Mouse (Mus musculus) 3T3-L1 (cell line): ENCODE results near the gene G6pc3.
A peak's percentile ranks its signal among the peaks of the same experiment; 100 is the strongest.

Experiments
- DNase-seq: peaks from one replicate; pipeline ENCODE4 v3.0.0-alpha.2; 2015; ENCODE audit warnings: low read depth, low spot score

The G6pc3 gene

DNA sequence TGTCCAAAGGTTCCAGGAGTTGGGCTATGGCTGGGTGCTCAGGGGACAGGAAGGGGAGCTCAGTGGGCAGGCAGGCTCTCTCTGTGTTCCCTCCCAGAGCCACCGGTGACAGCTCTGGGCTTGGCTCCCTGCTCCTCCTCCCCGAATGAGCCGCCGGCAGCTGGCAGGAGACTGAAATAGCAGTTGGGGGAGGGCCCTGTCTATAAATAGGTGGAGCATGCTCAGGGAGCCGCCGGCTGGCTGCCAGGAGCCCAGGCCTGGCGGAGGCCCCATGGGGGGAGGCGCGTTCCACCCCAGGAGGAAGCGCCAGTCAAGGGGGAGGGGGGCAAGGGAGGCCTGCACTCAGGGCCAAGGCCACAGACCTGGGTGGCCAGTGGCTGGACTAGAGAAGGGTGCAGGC lies 29.4 kb downstream of the G6pc3 start:
- peak; percentile 93 for DNase-seq

DNA sequence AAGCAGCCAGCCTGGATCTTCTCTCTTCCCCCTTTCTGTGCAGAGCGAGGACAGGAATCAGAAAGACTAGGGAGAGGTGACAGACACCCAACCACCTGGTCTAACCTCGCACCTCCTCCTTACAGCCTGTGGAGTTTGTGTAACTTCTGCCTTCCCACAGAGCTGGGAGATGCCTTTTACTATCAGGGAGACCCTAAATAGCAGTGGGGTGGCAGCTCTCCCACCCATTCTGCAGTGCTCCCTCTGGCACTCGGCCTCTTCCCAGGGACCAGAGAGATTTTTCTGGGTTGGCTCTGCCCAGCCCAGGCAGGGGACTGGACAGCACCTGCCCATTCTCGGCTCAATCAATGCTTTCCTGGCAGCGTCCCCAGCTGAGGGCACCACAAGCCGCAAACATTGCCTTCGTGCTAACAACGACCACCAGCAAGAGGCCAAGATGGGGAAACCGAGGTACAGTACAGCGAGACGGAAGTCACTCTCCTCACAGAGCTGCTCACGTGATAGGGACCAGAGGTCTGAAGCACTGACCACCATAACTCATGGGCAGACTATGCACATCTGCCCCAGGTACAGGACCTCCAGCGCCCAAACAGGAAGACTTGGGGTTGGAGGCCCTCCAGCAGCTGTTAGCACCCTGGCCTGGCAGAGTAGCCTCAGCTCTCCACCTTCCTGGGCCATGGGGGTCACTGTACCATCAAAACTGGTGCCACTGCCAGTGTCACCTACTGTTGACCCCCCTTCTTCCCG lies 30.0 kb downstream of the G6pc3 start:
- DNase-seq: no peak

DNA sequence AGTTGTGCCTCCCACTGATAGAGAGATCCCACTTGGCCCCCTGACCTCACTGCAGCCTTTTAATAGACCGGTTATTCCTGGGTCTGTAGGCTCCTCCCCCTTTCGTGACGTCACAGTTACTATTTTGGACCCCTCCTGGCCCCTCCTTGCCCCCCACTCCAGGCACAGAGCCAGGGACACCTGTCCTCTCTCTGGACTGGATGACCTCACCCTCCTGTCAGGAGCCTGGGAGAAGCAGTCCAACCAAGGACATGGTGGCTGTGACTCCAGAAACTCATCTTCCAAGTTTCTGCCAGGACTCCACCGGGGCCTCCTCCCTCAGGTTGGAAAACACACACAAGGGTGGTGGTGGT lies 30.6 kb downstream of the G6pc3 start:
- DNase-seq: no peak

DNA sequence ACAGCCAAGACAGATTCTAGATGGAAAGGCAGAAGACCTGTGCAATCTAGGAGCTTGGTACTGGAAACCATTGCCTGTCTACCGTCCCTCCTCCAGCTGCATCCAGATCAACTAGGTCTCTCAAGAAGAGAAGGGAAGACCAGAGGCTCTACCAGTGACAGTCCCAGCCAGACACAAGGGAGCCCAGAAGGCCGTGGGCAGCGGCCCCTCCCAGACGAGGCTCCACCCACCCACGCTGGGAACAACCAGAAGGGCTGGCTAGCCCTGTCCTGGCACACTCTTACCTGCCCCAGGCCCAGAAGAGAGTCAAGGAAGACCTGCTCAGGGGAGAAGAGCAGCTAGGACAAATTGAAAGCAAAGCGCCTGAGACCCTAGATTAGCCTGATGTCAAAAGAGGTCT lies 31.0 kb downstream of the G6pc3 start:
- DNase-seq: no peak

DNA sequence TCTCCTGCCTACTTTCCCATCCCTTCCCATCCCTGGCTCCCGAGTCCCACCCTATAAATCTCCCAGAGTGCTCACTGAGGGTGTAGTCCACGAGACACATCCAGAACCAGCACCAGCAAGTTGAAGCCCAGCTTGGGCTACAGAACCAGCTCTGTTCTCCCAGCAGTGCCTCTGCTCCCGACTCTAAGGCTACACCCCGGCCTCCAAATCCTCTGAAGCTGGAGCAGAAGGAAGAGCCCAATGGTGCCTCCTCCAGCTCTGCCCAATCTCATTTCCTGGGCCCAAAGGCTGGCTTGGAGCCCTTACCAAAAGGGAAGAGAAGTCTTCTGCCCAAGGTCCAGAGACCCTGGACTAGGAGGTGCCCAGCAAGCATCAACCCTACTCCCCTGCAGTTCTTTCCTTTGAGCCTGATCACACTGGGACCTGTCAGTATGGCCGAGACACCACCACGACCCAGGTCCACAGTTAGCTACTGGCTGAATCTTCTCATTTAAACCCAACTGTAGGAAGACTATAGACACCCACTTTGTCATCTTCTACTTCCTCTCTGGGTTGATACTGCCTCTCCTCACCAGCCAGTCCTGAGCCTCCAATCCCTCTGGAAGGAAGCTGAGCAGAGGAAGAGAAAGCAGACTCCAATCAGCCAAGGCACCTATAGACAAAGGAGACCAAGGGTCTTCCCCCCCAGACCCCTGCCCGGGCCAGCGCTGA lies 32.0 kb downstream of the G6pc3 start:
- DNase-seq: no peak

DNA sequence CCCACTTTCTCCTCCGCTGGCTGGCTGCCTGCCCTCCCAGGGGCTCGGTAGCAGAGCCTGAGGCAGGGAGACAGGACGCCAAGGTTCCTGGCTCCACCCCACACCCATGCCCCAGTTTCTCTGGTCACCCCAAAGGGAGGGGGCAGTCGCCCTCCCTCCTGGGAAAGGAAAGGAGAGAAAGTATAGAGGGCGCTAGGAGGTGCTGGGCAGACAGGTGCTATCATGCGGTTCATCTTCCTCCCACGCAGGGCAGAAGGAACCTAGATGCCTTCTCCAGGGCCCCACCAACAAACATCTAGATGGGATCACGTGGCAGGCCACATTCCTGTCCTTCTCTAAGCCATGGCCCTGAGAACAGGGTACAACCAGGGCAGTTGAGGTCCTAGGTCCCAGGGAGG lies 32.5 kb downstream of the G6pc3 start:
- no peak for DNase-seq

DNA sequence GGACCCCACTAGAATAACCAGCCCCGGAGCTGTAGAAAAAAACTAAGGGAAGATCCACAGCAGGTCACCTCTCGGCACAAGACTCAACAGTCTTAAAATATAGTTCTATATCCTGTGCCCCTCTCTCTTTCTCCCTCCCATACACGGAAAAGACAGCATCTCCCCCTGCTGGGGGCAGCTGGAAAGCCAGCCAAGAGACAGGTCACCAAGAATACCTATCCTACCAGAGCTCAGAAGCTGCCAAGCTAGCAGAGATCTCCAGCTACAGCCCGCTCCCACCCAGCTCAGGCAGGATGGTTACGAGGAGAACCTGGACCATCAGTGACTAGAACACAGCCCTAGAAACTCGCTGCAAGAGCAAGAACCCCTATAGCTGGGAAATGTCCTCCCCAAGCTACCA lies 33.7 kb downstream of the G6pc3 start:
- DNase-seq: peak; percentile 76

DNA sequence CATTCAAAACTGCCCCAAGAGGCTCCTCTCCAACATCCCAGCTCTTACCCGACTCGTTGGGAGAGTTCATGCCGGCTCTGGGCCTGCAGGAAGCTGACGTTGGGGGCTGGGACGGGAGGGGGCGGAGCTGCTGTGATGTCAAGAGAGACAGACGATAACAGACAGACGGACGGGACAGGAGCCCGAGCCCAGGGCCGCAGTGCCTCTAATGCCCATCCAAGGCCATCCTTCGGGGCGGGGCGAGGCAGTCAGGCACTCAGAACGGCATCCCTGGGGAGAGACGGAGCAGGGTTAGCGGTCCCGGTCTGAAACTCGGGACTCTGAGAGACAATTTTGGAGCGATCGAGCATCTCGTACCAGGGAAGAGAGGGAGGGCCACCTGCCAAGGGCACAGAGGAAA lies 35.3 kb downstream of the G6pc3 start:
- peak; percentile 51 for DNase-seq

DNA sequence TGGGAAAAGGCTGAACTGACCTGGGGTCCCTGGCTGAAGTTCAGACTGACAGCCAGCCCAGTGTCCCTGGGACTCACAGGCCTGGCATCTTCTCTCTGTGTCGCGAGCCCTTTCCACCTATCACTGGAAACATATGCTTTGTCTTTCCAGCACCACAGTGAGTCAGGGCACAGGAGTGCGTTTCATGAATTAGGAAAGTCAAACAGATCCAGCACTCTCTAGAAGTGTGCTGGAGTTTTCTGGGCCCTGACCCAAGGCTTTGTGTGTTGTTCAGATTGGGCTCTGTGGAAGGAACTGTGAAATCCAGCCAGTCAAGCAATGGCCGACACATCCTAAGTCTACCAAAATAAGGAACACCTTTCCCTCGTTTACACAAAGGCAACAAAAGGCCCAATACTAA lies 35.8 kb downstream of the G6pc3 start:
- DNase-seq: peak; percentile 80

DNA sequence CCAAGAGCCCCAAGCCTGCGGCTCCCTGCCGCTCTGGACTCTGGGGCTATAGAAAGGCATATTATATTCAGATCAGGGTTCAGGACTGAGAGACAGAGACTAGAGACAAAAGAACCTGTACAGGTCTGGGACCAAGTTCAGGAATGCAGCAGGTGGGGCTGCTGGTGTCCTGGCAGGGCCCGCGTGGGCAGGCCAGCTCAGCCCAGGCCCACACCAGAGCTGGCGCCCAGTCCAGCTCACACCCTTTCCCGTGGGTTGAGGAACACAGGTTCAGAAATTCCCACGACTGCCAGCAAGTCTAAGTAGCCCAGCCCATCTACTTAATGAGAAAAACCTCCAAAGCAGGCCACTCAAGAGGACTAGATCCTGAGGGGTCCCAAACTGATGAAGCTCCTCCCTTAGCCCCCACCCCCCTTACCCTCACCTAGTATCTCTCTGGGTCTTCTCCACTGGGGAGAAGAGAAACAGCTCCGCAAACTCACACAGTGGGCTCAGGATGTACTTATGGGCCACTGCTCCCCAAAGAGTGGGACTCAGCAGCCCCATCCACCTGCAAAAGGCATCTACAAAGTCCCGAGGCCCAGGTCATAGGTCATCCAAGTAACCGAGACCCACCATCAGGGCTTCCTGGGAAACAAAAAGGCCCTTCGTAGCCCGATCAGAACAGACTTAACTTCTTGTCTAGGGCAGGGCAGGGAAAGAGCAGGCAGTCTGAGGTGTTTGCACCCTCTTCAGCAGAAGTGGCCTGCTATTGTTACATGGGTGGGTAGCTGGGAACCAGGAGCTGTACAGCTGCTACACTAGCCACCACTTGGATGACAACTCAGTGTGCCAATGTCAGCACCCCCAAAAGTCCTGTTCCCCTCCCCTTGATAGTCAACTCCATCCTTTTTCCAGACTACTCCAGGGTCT lies 36.9 kb downstream of the G6pc3 start:
- no peak for DNase-seq

DNA sequence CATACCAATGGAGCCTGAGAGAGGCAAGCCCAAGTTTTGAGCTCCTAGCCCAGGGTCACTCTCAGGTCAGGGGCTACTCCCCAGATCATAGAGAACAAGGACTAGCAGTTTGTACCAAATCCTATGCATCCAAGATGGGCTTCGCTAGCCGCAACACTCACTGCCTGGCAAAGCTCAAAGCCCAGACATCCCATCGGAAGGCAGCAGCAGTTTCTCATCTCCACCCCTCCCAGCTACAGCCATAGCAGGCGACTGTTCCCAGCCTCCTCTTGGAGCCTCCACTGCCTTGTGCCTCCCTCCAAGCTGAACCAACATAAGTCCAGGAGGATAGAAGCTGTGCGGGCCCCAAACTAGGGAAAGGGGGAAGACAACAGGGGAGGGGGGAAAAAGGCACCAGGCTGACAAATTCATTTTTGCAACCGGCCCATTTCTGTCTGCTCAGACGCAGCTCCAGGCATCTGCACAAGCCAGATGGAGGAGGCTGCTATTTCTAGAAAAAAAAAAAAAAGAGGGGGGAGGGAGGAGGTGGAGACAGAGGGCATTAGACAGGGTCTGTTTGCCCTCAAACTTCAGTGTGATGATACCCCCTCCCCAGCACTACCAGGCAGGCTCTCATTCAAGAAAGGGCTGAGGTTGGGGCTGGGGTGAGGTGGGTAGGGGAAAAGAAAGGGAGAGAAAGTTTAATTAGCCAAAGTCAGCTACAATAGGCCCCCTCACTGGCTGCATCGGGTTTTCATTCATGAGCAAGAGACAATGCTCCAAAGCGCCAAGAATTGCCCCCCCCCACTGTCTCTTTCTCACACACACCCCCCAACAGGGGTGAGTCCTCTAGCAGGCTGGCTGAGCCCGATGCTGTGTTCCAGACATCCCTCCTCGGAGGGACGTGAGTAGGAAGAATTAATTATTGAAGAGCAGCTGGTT lies 38.1 kb downstream of the G6pc3 start:
- no peak for DNase-seq

DNA sequence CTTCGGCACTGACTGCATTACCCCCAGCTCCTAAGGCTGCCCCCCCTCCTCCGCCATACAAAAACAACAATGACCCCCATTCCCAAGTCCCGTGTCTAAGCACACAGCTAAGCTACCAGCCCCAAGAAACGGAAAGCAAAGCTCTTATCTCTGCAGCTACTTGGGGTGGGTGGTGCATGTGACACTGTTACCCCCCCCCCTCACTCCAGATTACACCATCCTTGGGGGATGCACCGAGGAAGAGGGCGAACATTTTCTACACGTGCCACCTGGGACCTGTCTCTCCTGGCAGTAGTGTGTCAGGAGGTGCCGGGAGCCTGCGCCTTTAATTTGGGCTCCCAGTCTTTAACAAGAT lies 38.7 kb downstream of the G6pc3 start:
- DNase-seq: no peak

DNA sequence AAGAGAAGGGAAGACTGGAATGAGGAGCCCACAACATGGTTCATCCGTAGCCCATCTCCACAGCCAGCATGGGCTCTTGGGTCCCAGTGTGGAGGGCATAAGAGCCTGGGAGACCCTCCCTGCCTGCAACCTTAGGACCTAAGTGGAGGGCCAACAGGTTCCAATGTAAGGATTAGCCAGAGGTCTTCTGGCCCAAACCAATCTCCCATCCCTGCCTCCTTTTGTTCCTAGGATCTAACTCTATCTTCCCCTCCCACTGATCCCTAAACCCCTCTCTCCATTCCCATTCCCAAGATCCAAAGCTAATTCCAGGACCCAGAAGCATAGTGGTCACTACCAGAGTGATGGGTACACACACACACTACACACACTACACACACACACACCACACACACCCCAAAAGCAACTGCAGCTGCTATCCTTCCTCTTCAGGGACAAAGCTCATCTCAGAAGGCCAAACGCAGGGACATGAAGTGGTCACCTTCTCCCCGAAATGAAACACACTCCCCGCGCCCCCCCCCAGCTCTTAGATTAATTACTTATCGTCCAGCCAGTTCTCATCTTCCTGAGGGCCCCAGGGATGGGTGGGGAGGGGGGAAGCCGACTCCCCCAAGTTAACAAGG lies 39.3 kb downstream of the G6pc3 start:
- DNase-seq: no peak

DNA sequence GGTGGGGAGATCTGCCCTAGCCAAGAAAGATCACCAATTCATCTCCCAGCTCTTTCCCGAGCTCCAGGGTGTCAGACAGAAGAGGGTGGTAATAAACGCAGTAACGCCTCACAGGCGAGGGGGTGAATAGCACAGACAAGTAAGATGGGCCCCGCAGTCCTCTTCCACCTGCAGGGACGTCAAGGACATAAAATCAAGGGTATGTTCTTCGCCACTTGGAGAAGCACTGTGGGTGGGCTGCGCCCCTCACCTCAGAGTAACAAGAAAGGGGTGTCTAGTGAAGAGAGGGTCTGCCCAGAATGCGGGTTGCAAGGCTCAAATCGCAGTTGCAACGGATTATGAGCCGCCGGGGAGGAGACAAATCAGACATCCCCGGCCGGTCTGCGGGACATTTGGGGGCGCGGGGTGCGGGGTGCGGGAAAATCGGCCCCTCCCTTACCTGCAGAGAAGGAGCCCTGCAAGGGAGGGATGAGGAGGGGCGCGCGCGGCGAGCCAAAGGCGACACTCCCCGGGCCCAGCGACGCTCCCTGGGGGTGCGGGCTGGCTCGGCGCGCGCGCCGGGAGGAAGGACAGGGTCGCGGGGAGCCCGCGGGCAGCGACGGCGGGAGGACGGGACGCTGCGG lies 40.0 kb downstream of the G6pc3 start:
- DNase-seq: peak; percentile 43

DNA sequence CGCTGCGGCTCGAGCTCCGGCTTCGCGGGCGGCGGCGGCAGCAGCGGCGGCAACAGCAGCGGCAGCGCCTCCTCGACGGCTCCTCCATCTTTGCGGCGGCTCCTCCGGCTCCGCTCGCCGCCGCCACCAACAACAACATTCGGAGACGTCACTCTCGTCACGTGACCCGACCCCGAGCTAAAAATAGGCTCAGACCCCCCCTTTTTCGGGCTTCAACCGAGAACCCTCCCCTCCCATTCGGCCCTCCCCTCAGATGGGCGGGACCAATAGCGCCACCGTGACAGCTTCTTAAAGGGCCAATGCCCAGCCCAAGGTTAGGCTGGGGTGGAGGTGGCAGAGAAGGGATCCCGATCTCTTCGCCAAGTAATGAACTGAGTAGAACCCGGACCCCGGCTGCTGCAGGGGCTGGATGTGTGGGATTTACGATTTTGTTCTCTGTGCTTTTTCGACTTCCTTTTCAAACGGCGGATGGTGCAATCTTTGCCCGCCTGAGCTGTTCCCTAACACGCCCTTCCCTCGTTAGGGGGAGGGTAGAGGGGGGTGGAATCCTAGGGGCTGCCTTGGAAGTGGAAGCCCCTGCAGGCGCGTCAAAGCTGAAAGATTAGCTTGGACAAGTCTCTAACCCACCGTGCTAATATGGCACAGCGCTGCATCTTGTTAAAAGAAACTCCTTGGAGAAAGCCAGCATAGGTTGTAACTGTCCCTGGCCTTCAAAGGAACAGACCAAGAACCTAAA lies 40.8 kb downstream of the G6pc3 start, which contains the start of gene Hdac5:
Gene Hdac5 (minus strand): TSS at position 161 of the 736 bp plus-strand sequence.
- peak; percentile 99 for DNase-seq

DNA sequence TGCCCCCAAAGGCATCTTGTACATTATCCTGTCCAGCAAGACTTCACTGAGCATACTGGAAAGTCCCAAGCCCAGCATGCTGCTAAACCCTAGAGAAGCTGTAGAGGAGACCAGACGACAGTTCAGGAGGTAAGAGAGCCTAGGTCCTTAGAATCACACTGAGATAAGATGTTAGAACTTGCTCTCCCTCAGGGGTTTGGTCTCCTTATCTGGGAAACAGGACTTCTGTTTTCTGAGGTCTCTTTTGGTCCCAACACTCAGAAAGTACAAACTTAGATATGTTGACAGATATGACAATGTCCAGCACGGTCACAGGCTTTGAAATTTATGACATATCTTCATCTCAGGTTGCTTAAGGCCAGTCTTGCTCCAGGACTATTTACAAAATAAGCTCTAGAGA lies 46.6 kb downstream of the G6pc3 start:
- DNase-seq: no peak

DNA sequence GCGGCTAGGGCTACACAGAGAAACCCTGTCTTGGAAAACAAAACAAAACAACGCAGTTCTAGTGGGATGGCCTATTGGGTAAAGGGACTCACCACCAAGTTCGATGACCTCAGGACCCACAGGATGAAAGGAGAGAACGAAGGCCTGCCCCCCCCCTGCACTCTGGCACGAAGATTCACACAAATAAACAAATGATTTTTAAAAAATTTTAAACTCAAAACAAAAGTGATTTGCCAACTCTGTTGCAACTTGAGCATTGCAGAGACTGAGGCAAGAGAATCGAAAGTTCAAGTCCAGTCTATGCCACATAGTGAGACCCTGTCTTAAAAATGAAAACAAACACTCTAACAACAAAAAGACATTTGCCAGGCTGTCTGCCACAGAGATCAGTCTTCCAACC lies 51.2 kb downstream of the G6pc3 start:
- no peak for DNase-seq

DNA sequence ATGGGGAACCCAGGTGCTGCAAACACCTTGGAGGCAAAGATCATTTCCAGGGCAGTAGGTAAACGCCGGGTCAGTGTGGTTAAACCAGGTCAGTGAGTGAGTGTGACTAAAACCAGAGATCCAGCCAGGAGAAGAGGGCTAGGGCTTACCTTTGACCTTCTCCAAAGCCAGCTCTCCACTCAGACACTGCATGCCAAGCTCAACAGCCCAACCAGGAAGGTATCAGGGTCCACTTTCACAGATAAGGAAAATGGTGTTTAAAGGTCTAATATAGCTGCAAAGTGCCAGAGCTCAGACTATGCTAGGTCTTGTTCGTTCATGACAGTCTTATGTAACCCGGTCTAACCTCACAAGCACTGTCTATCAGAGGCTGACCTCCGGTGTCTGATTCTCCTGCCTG lies 51.8 kb downstream of the G6pc3 start:
- DNase-seq: no peak

DNA sequence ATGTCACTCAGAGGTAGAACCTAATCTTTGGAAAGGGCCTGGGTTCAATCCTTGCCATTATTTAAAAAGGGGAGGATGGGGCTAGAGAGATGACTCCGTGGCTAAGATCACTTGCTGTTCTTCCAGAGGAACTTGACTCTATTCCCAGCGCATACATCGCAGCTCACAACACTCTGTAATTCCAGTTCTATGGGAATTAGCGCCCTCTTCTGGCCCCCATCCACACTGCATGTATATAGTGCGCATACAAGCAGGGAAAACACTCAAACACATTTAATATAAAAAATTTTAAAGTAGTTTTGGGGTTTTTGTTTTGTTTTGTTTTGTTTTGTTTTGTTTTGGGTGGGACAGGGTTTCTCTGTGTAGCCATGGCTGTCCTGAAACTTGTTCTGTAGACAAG lies 52.5 kb downstream of the G6pc3 start:
- no peak for DNase-seq
